Mouse (Mus musculus) adrenal gland, adult (tissue): Measurements from ENCODE around the gene Imp3.
A peak's percentile ranks its signal among the peaks of the same experiment; 100 is the strongest.
"Not testable (repeated sequence)": the region's sequence is repeated elsewhere in the genome, so short reads cannot be mapped to it uniquely, and the experiment has no call there.

ENCODE experiments used
- DNase-seq, 2 experiments: peaks; one replicate each; pipeline ENCODE4 v3.0.0; 2022 to 2023; ENCODE audit warnings: low spot score in 1 of 2; ENCODE audit not compliant: inconsistent age in 2 of 2

The Imp3 gene

DNA sequence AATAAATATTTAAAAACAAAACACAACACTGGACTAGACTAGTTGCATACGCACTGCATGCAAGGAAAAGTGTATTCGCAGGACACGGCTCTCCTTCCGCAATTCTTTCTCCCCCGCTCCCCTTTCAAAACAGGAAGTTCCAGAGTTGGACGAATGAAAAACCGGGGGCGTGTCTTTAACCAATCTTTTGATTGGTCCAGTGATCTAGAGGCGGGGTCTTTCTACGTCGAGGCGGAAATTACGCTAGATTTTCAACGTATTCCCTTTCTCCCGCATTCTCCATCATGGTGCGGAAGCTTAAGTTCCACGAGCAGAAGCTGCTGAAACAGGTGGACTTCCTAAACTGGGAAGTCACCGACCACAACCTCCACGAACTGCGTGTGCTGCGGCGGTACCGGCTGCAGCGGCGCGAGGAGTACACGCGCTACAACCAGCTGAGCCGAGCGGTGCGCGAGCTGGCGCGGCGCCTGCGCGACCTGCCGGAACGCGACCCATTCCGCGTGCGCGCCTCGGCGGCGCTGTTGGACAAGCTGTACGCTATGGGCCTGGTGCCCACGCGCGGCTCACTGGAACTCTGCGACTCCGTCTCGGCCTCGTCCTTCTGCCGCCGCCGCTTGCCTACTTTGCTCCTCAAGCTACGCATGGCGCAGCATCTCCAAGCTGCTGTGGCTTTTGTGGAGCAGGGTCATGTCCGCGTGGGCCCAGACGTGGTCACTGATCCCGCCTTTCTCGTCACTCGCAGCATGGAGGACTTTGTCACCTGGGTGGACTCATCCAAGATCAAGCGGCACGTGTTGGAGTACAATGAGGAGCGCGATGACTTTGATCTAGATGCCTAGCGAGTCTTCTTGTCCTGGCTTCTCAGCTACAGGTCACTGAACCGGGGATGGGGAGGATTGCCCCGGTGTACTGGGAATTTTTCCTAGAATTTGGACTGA is at the start of gene Imp3:
TSS of gene Imp3 (plus strand) at position 253 of the 938 bp plus-strand sequence.
- peak; percentile 91 to 97 for DNase-seq

DNA sequence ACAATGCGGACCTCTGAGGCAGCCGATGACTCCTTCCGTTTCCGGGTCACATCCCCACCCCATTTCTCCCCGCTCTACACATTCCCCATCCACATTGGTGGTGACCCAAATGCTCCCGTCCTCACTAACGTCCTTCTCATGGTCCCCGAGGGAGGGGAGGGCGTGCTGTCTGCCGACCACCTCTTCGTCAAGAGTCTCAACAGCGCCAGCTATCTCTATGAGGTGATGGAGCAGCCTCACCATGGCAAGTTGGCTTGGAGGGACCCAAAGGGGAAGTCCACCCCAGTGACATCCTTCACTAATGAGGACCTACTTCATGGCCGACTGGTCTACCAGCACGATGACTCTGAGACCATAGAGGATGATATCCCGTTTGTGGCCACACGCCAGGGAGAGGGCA is 49.7 kb upstream of the Imp3 start:
- DNase-seq = no peak

DNA sequence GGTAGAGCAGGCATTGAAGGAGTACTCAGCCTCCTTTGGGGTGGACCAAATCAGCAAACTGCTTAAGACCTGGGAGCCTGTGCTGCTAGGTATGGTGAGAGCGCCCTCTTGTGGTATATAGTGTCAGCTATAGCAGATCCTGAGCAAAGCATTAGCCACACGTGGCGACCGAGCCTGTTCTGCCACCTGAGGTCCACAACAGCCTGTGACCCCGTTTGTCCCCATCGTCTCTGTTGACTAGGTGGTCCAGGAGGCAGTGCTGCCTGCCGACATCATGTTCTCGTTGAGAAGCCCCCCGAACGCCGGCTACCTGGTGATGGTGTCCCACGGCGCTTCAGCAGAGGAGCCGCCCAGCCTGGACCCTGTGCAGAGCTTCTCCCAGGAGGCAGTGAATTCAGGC is 47.5 kb upstream of the Imp3 start:
- DNase-seq = peak; percentile 62 to 92

DNA sequence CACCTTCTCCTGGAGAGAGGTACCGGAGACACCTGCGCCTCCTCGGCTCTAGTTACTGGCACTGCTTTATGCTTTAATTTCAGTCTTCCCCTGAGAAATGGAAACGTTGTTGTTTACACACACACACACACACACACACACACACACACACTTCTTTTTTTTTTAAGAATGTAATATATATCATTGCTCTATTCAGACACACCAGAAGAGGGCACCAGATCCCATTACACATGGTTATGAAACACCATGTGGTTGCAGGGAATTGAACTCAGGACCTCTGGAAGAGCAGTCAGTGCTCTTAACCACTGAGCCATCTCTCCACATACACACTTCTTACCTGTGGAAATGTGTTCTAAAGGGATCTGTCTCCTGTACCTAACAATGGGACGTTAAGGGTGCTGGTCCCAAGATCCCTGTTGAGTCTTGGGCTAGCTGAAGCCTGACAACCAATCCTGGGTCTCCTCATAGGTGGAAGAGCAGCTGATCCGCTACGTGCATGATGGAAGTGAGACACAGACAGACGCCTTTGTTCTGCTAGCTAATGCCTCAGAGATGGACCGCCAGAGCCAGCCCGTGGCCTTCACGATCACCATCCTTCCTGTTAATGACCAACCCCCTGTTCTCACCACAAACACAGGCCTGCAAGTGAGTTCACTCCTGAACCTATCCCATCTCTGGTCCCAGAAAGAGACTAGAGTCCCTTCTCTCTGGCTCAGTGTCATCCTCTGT is 46.6 kb upstream of the Imp3 start:
- no peak for DNase-seq

DNA sequence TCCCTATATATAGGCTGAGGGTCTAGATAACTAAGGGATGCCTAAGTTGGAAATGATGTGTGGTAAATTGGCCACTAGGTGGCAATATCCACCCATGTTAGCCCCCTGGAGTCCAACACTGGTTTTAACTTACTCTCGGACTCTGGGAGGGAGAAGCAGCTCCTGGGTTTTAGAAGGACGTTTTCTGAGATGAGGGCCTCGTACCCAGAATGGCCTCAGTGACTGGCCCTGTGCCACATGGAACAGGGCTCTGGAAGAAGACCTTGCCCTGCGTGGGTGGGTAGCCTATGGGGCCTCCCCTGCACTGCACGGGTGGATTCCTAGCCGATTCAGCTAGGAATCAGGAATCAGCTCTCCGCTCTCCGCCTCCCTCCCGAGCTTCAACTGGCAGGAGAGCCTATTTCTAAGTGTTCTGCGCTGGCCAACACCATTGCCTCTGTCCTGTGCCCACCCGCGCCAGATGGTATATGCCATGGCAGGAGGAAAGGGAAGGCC is 45.7 kb upstream of the Imp3 start:
- peak; percentile 75 to 94 for DNase-seq

DNA sequence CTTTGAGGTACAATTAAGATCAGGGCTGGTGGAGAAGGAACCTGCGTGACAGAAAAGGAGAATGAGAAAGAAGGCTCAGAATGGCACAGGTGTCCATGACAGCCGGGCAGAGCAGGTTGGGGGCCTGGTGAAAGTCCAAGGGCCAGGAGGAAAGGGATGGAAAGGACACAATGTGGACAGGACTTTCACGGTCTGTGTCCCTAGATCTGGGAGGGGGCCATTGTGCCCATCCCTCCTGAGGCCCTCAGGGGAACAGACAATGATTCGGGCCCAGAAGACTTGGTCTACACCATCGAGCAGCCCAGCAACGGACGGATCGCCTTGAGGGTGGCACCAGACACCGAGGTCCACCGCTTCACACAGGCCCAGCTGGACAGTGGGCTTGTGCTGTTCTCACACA is 45.2 kb upstream of the Imp3 start:
- DNase-seq = no peak

DNA sequence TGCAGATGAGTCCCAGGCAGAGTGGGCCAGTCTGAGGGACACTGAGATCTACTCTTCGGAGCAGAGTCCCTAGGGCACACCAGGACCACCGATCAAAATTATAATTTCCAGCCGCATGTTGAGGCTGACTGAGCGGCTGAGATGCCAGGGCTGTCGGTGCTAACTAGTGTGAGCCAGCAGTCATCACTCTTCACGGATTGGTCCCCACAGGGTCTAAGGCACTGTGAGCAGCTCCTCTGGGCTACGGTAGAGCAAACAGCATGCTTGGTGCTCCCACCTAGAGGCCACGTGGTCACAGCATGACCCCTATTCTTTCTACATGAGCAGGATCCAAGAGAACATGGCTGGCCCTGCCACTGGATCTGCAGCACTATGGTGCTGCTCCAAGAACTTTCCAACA is 44.0 kb upstream of the Imp3 start:
- no peak for DNase-seq

DNA sequence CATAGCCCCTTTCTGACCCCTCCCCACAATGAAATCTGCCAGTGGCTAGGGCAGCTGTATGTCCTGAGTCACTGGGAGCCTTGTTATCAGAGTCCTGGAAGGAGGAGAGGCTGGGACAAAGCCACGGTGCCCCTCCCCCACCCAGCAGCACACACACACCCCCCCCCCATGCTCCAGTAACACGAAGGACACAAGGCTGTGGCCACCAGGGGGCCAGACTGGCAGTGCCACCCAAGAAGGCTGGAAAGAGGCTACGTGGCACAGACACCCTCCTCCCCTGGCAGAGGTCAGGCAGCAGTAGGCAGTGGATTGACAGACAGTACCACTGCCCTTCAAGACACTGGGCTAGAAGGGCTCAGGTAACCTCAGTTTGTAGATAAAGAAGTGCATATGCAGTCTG is 43.3 kb upstream of the Imp3 start:
- DNase-seq = peak; percentile 50 to 71

DNA sequence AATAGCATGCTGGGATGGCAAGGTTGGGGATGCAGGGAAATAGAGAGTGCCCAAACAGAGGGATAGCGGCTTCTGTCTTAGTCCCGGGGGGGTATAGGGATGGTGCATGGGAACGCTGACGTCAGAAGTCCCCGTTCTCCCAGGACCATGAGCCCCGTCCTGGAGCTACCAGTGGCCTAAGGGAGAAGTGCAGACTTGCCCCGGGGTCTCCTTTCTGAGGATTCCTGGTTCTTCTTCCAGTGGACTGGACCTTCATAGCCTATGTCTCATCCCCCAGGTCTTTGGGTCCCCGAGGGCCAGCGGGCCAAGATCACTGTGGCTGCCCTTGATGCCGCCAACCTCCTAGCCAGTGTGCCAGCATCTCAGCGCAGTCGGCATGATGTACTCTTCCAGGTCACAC is 40.5 kb upstream of the Imp3 start:
- no peak for DNase-seq

DNA sequence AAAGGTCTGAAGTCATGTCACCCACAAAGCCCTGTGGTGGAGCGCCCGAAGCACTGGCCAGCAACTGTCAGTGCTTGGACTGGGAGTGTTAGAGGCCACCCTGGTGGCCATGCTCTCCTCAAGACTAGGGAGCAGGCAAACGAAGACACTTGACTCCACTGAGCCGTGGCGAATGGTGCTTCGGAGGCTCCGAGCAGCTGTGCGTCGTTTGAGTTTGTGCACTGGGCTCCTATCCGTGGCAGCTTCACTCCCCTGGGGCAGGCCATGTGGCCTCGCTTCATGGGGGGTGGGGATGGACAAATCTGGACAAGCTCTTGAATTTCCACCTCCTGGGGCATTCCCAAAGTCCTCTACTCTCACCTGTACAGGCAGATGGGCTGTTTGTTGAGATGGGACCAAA is 37.9 kb upstream of the Imp3 start:
- DNase-seq = no peak

DNA sequence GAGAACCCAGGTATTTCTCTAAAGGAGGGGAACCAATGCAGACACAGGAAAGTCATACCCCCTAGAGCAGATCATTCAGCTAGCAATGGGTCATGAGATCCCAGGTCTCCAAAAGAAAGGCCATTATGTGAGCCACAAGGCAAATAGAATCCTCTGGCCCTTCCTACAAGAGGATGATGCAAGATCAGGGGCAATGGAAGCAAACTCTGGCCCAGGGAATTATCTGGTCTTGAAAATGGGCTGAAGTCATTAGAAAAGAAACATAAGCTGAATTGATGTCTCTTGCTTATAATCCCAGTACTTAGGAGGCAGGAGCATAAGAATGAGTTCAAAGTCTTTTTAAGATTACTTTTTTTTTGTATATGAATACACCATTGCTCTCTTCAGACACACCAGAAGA is 37.2 kb upstream of the Imp3 start:
- no peak for DNase-seq

DNA sequence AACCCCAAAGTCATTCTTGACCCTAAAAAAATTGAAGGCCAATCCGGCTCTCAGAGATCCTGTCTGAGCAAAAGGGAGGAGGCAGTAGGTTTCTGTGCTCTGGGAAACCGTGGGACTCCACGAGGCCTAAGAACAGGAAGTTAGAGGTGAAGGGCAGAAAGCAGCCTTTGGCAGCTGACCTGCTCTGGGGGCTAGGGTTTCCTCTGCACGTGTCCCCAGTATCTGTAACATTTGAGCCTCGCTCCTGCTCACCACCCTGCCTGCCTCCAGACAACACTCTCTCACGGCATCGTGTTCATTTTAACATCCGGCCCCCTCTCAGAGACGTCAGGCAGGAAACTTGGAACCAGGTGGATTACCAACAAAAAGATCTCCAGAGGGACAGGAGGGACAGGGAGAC is 36.7 kb upstream of the Imp3 start:
- DNase-seq = no peak

DNA sequence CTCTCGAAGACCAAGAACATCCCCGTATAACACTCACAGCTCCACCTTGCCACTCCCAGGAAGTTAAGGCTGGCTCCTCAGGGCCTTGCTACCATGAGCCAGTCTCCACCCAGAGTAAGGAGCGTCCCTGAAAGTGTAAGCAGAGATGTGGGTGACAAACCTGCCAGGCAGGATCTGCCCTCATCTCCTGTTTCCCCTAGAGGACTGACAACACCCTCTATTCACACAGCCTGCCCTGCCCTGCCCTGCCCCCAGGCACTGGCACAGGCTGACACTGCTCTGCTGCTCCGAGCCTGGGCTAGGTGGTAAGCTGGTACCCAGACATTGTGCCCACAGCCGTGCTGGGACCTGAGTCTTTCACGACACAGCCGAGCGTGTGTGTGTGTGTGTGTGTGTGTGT is 36.1 kb upstream of the Imp3 start:
- DNase-seq = no peak

DNA sequence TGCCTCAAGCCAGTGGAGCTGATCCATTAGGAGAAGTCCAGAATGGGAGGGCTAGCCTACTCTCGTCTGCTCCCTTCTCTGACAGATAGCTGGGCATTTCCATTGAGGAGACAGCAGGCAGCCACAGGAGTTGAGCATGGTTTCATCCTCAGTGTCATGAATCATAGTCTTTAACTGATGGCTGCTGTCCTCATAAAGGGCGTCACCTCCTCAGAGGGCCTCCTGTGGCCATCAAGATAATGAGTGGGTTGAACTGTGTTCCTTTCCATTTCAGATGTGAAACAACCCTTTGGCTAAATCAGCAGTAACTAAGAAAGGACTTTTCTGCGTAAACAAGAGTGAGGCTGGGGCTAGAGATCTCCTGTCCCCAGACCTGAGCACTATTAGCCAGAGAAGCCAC is 33.6 kb upstream of the Imp3 start:
- no peak for DNase-seq

DNA sequence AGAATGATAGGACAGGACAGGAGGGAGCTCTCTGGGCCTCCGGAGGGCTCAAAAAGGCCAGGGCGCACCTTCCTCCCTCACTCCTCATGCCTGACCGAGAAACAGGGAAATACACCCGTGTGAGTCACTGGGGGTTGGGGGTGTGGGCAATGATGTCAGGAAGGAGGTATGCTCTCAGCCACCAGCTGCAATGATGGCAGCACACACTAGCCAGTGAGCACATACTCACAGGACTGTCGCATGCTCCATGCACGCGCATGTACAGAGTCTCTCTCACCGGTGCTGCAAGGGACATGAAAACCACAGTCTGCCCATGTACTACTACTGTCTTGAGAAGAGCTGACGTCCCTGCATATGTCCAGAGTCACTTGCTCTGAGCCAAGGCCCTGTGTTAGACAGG is 29.7 kb upstream of the Imp3 start:
- peak in 1 of 2 experiments; percentile 55 for DNase-seq

DNA sequence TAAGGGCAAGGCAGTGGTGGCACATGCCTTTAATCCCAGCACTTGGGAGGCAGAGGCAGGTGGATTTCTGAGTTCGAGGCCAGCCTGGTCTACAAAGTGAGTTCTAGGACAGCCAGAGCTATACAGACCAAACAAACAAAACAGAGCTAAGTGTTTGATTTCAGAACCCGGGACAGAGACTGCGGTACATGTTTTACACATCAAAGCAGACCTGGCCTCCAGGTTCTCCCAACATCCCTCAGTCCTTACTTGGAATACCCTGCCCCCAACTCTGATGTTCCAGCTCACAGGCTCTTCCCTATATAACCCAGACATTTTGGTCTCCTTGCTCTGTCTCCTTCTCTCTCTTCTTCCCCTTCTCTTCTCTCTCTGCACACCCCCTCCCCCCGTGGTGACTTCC is 27.3 kb upstream of the Imp3 start:
- not testable (repeated sequence) for DNase-seq

DNA sequence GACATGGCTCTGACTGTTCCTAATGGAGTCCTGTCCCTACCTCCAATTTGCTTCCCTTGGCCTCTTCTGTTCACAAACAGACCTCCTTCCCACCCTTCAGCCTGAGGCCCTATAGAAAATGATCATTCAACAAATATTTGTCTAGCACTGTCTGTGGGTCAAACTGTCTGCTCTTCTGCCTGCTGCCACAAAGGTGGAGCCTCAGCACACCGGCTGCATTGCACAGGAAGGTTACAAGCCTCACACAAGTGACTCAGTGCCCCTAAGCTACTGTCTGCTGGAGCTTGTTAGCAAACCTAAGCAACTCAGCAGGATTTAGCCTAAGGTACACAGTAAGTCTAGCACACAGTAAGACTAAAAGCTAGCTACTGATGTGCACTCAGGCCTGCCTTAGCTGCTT is 26.3 kb upstream of the Imp3 start:
- no peak for DNase-seq

DNA sequence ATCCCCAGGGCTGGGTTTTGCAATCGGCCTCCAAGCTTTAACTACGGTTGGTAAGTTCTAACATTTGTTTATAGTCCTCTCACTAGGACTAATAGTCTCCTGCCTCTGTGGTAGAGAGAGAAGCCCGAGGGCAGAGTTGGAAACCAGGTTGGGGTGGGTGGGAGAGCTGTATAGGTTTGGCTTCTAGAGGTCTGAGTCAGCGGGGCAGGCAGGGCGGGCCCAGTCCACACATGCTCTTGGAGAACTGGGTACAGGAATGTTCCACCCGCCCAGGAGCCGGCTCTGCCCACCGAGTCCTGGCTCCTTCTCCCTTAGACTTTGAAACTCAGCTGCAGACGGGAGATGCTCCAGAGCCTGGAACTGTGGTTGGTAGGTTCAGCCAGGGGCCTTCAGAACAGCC is 23.3 kb upstream of the Imp3 start:
- no peak for DNase-seq

DNA sequence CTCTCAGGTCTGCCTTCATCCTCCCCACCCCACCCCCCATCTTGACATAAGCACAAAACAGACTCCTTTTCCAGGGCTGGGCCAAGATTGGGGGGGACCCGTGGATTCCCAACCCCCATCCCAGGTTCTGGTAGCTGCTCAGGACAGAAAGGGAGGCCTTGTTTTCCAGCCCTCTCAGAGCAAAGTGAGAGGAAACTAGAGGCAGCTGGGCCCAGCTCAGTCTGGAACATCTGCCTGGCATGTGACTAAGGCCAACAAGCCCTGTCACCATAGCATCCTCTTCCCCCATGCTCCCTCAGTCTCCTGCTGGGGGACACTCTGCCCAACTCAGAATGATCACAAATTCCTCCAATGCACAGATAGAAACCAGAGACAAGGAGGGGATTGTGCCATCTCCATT is 22.2 kb upstream of the Imp3 start:
- DNase-seq = no peak

DNA sequence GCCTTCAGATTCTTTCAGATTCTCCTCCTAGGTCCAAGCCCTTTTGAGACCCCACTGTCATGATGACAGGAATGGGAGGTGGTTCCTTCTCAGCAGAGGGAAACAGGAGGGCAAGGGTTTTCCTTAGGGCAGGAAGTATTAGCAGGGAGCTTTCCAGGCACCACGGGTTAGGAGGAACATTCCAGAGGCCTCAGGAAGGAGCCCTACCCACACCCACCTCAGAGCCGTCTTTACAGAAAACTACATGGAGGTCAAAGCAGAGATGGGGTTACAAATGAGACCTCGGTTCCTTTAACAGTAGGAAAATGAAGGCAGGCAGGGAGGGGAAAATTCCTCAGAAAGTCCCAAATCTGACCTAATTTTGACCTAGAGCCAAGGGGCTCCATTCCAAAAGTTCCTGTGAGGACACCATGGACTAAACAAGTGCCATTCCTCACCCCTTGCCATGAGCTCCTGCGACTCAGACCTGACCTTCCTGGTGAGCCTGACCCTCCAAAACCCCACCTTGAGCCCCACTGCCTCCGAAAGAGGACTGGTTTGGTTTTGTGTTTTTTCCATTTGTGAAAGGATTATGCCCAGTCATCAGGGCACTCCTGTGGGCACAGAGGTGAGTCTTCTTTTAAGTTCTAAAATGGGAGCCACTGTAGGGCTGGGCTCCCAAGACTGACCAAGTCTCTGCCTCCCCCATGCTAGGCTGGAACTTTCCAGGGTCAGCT is 21.4 kb upstream of the Imp3 start:
- peak in 1 of 2 experiments; percentile 62 for DNase-seq

DNA sequence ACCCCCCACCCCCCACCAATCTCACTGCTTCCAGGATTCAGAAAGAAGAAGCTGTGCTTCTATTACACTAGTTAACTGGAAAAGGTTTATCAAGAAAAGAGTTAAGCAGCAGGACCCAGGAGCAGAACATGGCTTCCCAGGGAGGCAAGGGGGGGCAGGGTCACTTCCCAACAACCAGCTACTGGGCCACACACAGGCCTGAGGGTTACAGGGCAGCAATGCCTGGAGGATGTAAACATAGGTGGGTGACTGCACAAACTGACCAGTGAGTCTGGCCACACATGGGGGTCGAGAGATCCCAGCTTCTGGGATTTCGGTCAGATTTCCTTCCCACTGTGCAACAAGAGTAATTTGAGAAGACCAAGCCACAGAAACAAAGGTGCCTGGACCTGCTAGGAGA is 20.1 kb upstream of the Imp3 start:
- no peak for DNase-seq

DNA sequence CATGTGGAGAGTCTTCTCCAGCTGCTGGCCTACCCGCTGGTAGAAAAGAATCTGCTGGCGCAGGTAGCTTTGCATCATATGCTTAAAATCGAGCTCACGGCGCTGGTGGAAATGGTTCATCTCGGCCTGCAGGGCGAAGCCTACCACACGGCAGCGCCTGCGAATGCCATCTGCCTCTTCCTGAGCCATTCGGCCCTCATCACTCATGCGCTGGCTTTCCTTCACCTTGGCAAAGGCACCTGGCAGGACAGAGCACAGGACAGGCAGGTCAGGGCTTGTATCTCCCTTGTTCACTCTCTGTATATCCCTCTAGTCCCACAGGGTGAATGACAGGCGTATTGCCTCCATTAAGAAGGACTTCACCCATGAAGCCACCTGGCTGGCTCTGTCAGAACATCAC is 18.8 kb upstream of the Imp3 start:
- DNase-seq = no peak
